Mouse (Mus musculus) retina, adult 2 months (tissue): Measurements from ENCODE around the gene Sae1.
"Not testable (repeated sequence)": the region's sequence is repeated elsewhere in the genome, so short reads cannot be mapped to it uniquely, and the experiment has no call there.

Experiments
- DNase-seq: peaks from one replicate; pipeline ENCODE4 v3.0.0-alpha.2; 2012; ENCODE audit warnings: low read depth, low spot score

Gene Sae1

DNA sequence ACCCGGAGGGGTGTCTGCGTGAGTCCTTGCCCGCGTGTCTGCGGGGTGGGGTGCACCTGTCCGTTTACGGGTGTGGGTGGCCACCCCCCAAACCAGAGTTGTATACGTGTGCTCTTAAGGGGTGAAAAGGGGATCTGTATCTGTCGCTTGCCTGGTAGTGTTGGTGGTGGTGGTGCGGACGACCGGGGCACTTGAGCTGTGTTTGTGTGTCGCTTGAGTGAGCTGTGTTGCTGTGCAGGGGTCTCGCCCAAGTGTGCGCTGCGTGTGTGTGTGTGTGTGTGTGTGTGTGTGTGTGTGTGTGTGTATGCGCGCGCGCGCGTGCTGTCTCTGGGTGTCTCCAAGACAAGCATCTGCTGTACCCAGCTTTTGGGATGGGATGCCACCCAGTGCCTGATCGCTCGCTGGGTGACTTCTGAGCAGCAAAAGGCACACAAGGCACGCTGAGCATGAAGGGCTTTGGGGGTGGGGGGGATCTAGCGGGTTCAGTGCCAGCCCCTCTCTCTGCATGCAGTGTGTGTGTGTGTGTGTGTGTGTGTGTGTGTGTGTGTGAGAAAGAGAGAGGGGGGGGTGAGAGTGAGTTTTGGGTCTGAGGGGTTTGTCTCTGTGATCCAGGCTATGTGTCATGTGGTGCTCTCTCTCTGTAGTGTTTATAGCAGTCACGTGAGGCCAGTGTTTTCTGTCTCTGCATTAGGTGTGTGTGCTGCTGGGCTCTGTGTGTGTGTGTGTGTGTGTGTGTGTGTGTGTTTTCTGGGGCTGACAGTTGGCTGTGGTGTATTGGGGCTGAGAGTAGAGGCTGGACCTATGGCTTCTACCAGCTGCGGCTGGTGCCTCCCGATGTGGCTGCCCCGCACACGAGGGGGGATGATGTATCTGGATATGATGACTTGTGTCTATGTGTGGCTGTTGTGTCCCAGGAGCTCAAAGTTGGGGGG lies 76.8 kb downstream of the Sae1 start:
- no peak for DNase-seq

DNA sequence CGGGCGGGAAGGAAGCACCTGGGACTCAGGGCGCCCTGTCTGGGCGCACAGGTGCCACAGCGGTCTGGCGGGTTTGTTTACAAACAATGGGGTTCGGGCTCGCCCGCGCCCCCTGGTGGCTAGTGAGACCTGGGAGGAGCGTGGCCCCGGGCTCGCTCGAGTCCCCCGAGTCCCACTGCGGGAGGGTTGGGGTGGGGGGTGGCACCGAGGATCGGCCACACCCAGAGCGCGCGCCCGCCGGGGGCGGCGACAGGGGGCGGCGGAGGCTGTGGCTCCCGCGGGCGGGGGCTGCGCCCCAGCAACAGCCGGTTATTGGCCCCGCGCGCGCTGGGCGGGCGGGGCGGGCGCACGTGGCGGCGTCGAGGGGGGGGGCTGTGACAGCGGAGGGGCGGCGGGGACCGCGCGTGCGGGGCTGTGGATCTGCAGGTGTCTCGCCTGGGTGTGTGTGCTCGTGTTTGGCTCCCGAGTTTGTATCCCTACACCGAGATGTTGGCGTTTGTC lies 77.5 kb downstream of the Sae1 start:
- no peak for DNase-seq

GRCm38 (mm10) chr7:16309318-16310019 lies 78.1 kb downstream of the Sae1 start:
- DNase-seq = no peak

DNA sequence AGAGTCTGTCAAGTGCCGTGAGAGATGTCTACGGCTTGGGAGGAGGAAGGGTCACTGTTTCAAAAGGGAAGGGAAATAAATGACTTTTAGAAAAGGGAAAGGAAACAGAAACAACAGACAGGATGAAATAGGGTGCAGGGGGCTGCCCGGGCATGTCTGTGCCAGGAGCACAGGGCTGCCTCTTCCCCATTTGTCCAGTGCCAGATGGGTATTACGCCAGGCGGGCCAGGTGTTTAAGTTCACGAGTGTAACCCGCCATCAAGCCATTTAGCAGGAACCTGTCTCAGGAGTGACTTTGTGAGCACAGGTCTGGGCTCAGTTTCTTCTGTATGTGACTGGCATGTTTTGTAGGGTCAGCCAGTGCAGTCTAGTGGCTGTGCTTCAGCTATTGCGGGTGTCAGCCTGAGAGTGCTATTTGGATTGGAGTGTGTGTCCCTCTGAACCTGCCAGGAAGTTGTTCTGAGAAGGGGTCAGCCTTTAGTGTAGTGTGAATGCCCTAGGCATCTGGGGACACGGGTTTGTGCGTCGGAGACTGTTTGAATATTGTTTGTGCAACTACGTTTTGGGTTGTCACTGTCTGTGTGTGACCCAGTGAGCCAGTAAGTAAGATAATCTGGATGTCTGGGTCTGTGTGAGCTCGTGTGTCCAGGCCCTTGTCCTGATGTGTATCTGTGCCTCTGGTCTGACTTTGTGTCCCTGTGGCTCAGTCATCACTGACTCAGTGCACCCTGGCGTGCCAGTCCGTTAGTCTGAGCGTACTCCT lies 78.9 kb downstream of the Sae1 start:
- DNase-seq = no peak

DNA sequence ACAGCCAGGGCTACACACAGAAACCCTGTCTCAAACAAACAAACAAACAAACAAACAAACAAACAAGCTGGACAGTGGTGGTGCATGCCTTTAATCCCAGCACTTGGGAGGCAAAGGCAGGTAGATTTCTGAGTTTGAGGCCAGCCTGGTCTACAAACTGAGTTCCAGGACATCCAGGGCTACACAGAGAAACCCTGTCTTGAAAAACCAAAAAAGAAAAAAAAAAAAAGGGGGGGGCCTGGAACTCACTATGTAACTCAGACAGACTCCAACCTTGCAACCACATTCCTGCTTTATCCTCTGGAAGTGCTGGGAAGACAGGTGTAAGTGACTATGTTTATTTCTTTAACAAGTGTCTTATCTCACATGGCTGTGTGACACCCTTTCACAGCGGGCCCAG lies 79.5 kb downstream of the Sae1 start, which contains the start of gene Bbc3:
Gene Bbc3 (plus strand): TSS at position 301 of the 400 bp plus-strand sequence.
- DNase-seq = not testable (repeated sequence)

- DNase-seq = not testable (repeated sequence)
Measured at GRCm38 (mm10) chr7:16307141-16307540, 80.5 kb downstream of the Sae1 start.

- DNase-seq = peak; percentile 79
Measured at GRCm38 (mm10) chr7:16299419-16300035, 88.1 kb downstream of the Sae1 start.

GRCm38 (mm10) chr7:16298927-16299326 lies 88.7 kb downstream of the Sae1 start:
- DNase-seq = no peak

GRCm38 (mm10) chr7:16297616-16298015 lies 90.0 kb downstream of the Sae1 start:
- no peak for DNase-seq

DNA sequence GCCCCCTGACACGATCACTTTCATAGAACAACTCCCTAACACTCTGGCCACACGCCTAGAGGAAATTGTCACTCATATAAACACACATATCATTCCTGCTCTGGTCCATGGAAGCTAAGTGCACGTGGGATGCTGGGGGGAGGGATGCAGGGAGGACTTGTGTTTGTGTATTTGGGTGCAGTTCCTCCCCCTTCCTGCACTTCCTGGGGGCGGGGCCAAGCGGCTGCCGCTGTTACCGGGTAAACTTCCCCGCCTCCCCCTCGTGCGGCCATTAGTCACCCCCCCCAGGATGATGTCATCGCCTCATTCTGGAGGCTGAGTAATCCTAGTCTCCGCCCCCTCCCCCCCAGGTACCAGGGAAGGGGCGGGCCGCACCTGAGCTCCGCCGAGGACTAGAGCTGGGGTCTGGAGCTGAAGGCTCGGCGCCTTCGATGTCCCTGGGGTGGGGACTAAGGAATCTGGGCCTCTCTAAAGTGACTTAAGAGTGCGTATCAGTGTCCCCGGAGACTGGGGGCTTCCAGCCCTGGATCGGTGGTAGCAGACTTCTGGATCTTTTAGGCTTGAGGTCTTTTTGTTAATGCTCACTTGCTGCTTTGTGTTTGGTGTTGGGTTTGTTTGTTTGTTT lies 90.7 kb downstream of the Sae1 start:
- peak; percentile 89 for DNase-seq

- no peak for DNase-seq
Measured at GRCm38 (mm10) chr7:16296146-16296545, 91.5 kb downstream of the Sae1 start.

DNA sequence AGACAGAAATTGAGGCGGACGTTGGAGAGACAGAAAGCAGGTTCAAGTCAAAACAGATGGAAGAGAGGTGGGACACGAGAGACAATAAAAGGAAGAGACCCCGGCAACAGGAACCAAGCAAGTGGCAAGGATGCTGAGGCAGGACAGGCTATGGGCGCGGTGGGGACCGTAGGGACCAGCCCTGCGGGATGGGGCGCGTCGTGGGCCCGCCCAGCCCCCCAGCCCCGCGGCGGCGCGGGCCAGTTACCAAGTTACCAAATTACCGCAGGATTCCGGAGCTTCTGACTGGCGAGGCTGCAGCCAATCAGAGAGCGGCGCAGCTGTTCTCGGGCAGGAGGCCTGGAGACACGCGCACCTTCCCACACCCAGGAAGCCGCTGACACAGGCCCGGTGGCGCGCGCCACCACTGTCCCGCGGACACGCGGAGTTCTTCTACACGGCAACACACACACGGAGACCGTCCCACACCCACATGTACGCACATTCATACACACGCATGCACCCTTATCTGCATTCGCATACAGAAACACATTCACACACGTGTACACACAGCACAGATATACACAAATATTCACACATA lies 92.2 kb downstream of the Sae1 start:
- DNase-seq = no peak

- DNase-seq = no peak
Measured at GRCm38 (mm10) chr7:16294837-16295236, 92.8 kb downstream of the Sae1 start.

- DNase-seq = no peak
Measured at GRCm38 (mm10) chr7:16294346-16294745, 93.3 kb downstream of the Sae1 start.

DNA sequence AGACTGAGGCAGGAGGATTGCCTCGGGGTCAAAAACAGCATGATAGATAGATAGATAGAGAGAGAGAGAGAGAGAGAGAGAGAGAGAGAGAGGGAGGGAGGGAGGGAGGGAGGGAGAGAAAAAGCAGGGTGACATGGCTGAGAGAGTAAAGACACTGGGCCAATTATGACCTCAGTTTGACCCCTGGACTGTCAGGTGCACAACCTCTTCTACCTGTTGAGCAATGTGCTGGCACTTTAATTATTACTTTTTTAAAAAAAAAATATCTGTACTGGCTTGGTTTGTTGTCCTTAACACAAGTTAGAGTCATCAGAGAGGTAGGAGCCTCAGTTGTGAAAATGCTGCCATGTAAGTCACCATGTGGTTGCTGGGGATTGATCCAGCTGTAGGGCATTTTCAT lies 99.8 kb downstream of the Sae1 start:
- no peak for DNase-seq

DNA sequence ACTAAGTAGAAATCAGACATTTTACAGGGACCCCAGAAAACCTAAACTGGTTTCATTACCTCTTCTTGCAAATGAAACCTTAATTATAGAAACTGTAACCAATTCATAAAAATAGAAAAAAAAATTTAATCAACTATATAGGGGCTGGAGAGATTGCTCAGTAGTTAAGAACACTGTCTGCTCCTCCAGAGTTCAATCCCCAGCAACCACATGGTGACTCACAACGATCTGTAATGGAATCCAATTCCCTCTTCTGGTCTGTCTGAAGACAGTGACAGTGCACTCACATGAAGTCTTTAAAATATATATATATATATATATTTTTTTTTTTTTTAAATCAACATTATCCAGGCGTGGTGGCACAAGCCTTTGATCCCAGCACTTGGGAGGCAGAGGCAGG lies 100.6 kb downstream of the Sae1 start:
- no peak for DNase-seq

- peak; percentile 96 for DNase-seq
Measured at GRCm38 (mm10) chr7:16286026-16286961, 101.3 kb downstream of the Sae1 start, which contains the start of gene Ccdc9. Gene Ccdc9 (minus strand): TSS chr7:16286795.

- DNase-seq = no peak
Measured at GRCm38 (mm10) chr7:16285450-16286025, 102.1 kb downstream of the Sae1 start.

DNA sequence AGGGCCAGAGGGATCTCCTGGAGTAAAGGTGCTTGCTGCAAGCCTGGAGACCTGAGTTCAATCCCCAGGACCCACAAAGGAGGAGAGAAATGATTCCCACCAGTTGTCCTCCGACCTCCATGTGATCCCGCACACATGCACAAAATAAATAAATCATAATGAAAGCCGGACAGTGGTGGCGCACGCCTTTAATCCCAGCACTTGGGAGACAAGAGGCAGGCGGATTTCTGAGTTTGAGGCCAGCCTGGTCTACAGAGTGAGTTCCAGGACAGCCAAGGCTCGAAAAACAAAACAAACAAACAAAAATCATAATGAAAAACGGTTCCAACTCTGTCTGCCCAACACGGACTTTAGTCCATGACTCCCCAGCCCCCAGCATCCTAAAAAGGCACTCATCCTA lies 102.7 kb downstream of the Sae1 start:
- DNase-seq = no peak
